In the genomic region with DNA sequence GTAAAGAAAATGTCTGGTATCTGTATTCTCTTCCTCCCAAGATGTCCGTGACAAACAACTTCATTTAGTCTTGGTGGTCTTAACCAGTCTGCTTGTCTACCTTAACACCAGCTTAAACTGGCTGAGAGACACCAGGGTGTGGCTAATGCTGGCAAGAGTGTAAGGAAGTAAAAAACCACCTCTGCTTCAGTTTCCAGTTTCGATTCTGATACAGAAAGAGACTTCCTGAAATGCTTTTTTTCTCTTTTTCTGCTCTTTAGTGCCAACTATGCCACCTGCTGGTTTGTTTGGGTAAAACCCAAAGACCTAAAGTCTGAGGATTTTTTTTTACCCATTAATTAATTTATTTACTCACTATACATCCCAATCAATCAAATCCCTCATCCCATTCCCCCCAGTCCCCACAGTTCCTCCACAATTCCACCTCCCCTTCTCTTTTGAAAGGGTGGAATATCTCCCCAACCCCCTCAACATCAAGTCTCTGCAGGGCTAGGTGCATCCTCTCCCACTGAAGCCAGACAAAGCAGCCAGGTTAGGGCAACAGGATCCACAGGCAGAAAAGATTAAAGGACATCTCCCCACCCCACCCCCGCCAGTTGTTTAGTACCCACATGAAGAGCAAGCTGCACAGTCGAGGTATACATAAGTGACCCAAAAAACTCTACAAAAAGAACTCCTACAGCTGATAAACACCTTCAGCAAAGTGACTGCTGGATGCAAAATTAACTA, we compare ENCODE assay signal across 8 mouse cellular contexts. TPM values are rescaled to one million over a fixed set of nuclear protein-coding genes. Genes with fewer than 3 reads are reported as not detected.
A peak's percentile ranks its signal among the peaks of the same experiment; 100 is the strongest.
DNase-seq lines count a peak whose midpoint lies in the region; ATAC-seq lines count a peak whose summit lies in the region.
"Not testable (repeated sequence)": the region's sequence is repeated elsewhere in the genome, so short reads cannot be mapped to it uniquely, and the experiment has no call there.

A gene (minus strand): TSS at position 233 of the 729 bp plus-strand sequence.

- peak within 1 kb of the TSS; percentile 41 for H3K4me2 ChIP-seq in liver, embryonic 13.5 days
- peak within 1 kb of the TSS; percentile 30 for H3K4me2 ChIP-seq in stomach, embryonic 15.5 days

- ATAC-seq in liver, embryonic 13.5 days (ENCODE audit: low read depth): peak; percentile 62; the same call in 1 of the 2 replicates
- ATAC-seq in stomach, embryonic 15.5 days (ENCODE audit: insufficient read depth, low FRiP score, low read depth): peak; percentile 68; the same call in 1 of the 2 replicates

- peak; percentile 79 to 87 for DNase-seq in CD8-positive naive resting alpha-beta T cell, adult 2 months (ENCODE audit: low read depth in 2 of 2, low spot score in 2 of 2)
- DNase-seq in brain, adult 2 months (ENCODE audit: low read depth, low spot score): peak; percentile 34
- peak; percentile 61 for DNase-seq in forelimb bud, embryonic 11.5 days (ENCODE audit: low read depth, low spot score)
- DNase-seq in heart, postnatal 36 days: peak; percentile 79 to 81
- peak; percentile 76 to 84 for DNase-seq in kidney, postnatal 4 days
- DNase-seq in liver, embryonic 13.5 days: peak; percentile 40
- peak; percentile 89 to 90 for DNase-seq in natural killer cell, adult 2 months (ENCODE audit: low spot score in 2 of 2)

- H3K9ac ChIP-seq in liver, embryonic 13.5 days; stomach, embryonic 15.5 days: not testable (repeated sequence)

- not testable (repeated sequence) for H3K27me3 ChIP-seq in liver, embryonic 13.5 days; stomach, embryonic 15.5 days (replicated peaks)

- not testable (repeated sequence) for H3K4me1 ChIP-seq in liver, embryonic 13.5 days (replicated peaks); stomach, embryonic 15.5 days

- 16% methylated on average over 4 of the region's 4 CpGs for WGBS in liver, embryonic 13.5 days (ENCODE audit: insufficient replicate concordance)
- 34% methylated on average over 4 of the region's 4 CpGs for WGBS in stomach, embryonic 15.5 days

- intact Hi-C loops in heart, postnatal 36 days (cut with DNase I): loop anchor here (5.0 kb wide), 1 partner anchor 57 kb away; no protein-coding TSS in a partner anchor

- H3K9me3 ChIP-seq in liver, embryonic 13.5 days (replicated peaks); stomach, embryonic 15.5 days: not testable (repeated sequence)

- H3K4me3 ChIP-seq in liver, embryonic 13.5 days (replicated peaks): peak within 1 kb of the TSS; percentile 38; the same call in 1 of the 2 replicates
- H3K4me3 ChIP-seq in stomach, embryonic 15.5 days (replicated peaks): peak within 1 kb of the TSS; percentile 29

- not testable (repeated sequence) for H3K36me3 ChIP-seq in liver, embryonic 13.5 days; stomach, embryonic 15.5 days

- H3K27ac ChIP-seq in liver, embryonic 13.5 days; stomach, embryonic 15.5 days: not testable (repeated sequence)

RNA-seq across cellular contexts. Expression of the gene that starts here (rescaled TPM):
- total RNA-seq in heart, postnatal 36 days (2021): 10 to 100 TPM in 1 of 2 experiments, 1 to 10 TPM in 1; 7.5 to 12.4 TPM
- polyA plus RNA-seq in liver, embryonic 13.5 days (2015; fragmentation: Nextera tagmentation; extraction: Ambion mirVana): 2.1 and 3.4 TPM in 2 replicates
- polyA plus RNA-seq in stomach, embryonic 15.5 days (2015; fragmentation: Nextera tagmentation; extraction: Ambion mirVana): 10.2 and 11.5 TPM in 2 replicates

Comparison
In these comparisons a context has a peak if more than half of its experiments do, and no peak if none do; other contexts are left out.
1. DNase-seq: peak in every context shown above with its lines; median percentile 90 in natural killer cell, adult 2 months; 83 in CD8-positive naive resting alpha-beta T cell, adult 2 months; 80 in heart, postnatal 36 days; 80 in kidney, postnatal 4 days; 61 in forelimb bud, embryonic 11.5 days; 40 in liver, embryonic 13.5 days; 34 in brain, adult 2 months.